ENCODE assay signal across 24 mouse cellular contexts in genomic region chr12:117509919-117510318, GRCm38 (mm10).
"Had no signal": no experiment of that assay in that cellular context is flagged by ENCODE, and none has a peak within 500 bp of the region (broad histone marks: within the 10 kb centered on the region; RNA-seq: fewer than 3 reads in every experiment).

No protein-coding gene starts in this region.

- H3K36me3 ChIP-seq: heart, embryonic 13.5 days; heart, embryonic 15.5 days; hindbrain, embryonic 13.5 days; hindbrain, embryonic 15.5 days; kidney, embryonic 15.5 days; limb, embryonic 13.5 days; limb, embryonic 15.5 days had no signal

- DNase-seq: gastrocnemius, postnatal 14 days; gastrocnemius, postnatal 36 days; heart, adult 18-20 months; heart, postnatal 14 days; heart, postnatal 36 days; kidney, adult 11 months; kidney, adult 2 months; kidney, adult 9 months; kidney, postnatal 14 days; kidney, postnatal 36 days; layer of hippocampus, adult 9-11 months; layer of hippocampus, postnatal 36 days; left cerebral cortex, postnatal 4 days had no signal

- ATAC-seq: hindbrain, postnatal 0 days; intestine, embryonic 16.5 days had no signal

- H3K9me3 ChIP-seq: heart, embryonic 13.5 days; heart, embryonic 15.5 days; hindbrain, embryonic 13.5 days; hindbrain, embryonic 15.5 days; kidney, embryonic 15.5 days; limb, embryonic 13.5 days; limb, embryonic 15.5 days had no signal

- H3K4me3 ChIP-seq: heart, embryonic 13.5 days; heart, embryonic 15.5 days; hindbrain, embryonic 13.5 days; hindbrain, embryonic 15.5 days; kidney, embryonic 15.5 days; limb, embryonic 13.5 days; limb, embryonic 15.5 days had no signal

- H3K4me2 ChIP-seq: heart, embryonic 11.5 days; heart, embryonic 13.5 days; heart, embryonic 15.5 days; hindbrain, embryonic 13.5 days; hindbrain, embryonic 15.5 days; kidney, embryonic 15.5 days; limb, embryonic 13.5 days; limb, embryonic 15.5 days had no signal

- H3K4me1 ChIP-seq: heart, embryonic 15.5 days; limb, embryonic 15.5 days had no signal

- H3K27ac ChIP-seq: heart, embryonic 13.5 days; heart, embryonic 15.5 days; hindbrain, embryonic 13.5 days; hindbrain, embryonic 15.5 days; hindbrain, postnatal 0 days; kidney, embryonic 15.5 days; kidney, postnatal 0 days; limb, embryonic 13.5 days; limb, embryonic 15.5 days had no signal

- H3K9ac ChIP-seq: heart, embryonic 13.5 days; heart, embryonic 15.5 days; hindbrain, embryonic 13.5 days; hindbrain, embryonic 15.5 days; kidney, embryonic 15.5 days; limb, embryonic 13.5 days; limb, embryonic 15.5 days had no signal

- H3K27me3 ChIP-seq: heart, embryonic 13.5 days; heart, embryonic 15.5 days; hindbrain, embryonic 13.5 days; hindbrain, embryonic 15.5 days; limb, embryonic 13.5 days; limb, embryonic 15.5 days had no signal
